Mouse (Mus musculus) lung, postnatal 10 days (tissue): ENCODE data around the gene Meiob.

Experiments used
- DNase-seq: peaks from one replicate; pipeline ENCODE4 v3.0.0; 2021

Meiob gene

GRCm38 (mm10) chr17:24803952-24804951, at the start of gene Meiob:
TSS of gene Meiob (plus strand) at chr17:24804289.
- DNase-seq: peak; percentile 62

GRCm38 (mm10) chr17:24757394-24757793, 46.7 kb upstream of the Meiob start:
- no peak for DNase-seq

- peak; percentile 51 for DNase-seq
These were observed 43.0 kb upstream of the Meiob start for GRCm38 (mm10) chr17:24761121-24761520.

GRCm38 (mm10) chr17:24765016-24765905, 38.8 kb upstream of the Meiob start:
- DNase-seq: peak; percentile 54

GRCm38 (mm10) chr17:24766266-24766875, 37.7 kb upstream of the Meiob start:
- DNase-seq: no peak

- no peak for DNase-seq
These were observed 34.9 kb upstream of the Meiob start for GRCm38 (mm10) chr17:24769146-24769545.

- no peak for DNase-seq
These were observed 30.8 kb upstream of the Meiob start for GRCm38 (mm10) chr17:24773241-24773640.

- DNase-seq: no peak
These were observed 28.9 kb upstream of the Meiob start for GRCm38 (mm10) chr17:24775173-24775572.

- DNase-seq: peak; percentile 49
These were observed 27.0 kb upstream of the Meiob start for GRCm38 (mm10) chr17:24777073-24777472.

- DNase-seq: no peak
These were observed 23.3 kb upstream of the Meiob start for GRCm38 (mm10) chr17:24780821-24781220.

- DNase-seq: no peak
These were observed 11.9 kb upstream of the Meiob start for GRCm38 (mm10) chr17:24792190-24792589.

- DNase-seq: peak; percentile 25
These were observed 9.3 kb upstream of the Meiob start for GRCm38 (mm10) chr17:24794791-24795190.

- DNase-seq: no peak
These were observed 7.1 kb upstream of the Meiob start for GRCm38 (mm10) chr17:24796969-24797368.

GRCm38 (mm10) chr17:24798229-24798628, 5.9 kb upstream of the Meiob start:
- no peak for DNase-seq

- DNase-seq: no peak
These were observed 4.6 kb upstream of the Meiob start for GRCm38 (mm10) chr17:24799476-24799875.

GRCm38 (mm10) chr17:24800524-24800923, 3.6 kb upstream of the Meiob start:
- no peak for DNase-seq

GRCm38 (mm10) chr17:24811211-24811610, 7.1 kb downstream of the Meiob start:
- no peak for DNase-seq

GRCm38 (mm10) chr17:24812215-24812614, 8.1 kb downstream of the Meiob start:
- DNase-seq: no peak

GRCm38 (mm10) chr17:24815256-24815655, 11.2 kb downstream of the Meiob start:
- DNase-seq: no peak

GRCm38 (mm10) chr17:24817503-24817902, 13.4 kb downstream of the Meiob start:
- peak; percentile 9 for DNase-seq

GRCm38 (mm10) chr17:24818172-24818571, 14.1 kb downstream of the Meiob start:
- no peak for DNase-seq

GRCm38 (mm10) chr17:24819469-24819868, 15.4 kb downstream of the Meiob start:
- no peak for DNase-seq
